Mouse (Mus musculus) small intestine, adult 2 months (tissue): ENCODE data around the gene Slc29a2.

ENCODE experiments used
- CTCF ChIP-seq: fragments of 200-500 bp; IDR thresholded peaks from 2 replicates; pipeline ENCODE4 v1.5.1; 2012; ENCODE audit warnings: low read depth, mild to moderate bottlenecking, control low read depth, inconsistent platforms, low read length, moderate library complexity, mixed read lengths; ENCODE audit not compliant: insufficient replicate concordance, insufficient read length; ENCODE audit errors: extremely low read depth
- POLR2A ChIP-seq: fragments of 200-500 bp; IDR thresholded peaks from 2 replicates; pipeline ENCODE4 v1.6.1; 2012; ENCODE audit warnings: low read depth, mild to moderate bottlenecking, control low read depth, inconsistent platforms, low read length, moderate library complexity

DNA sequence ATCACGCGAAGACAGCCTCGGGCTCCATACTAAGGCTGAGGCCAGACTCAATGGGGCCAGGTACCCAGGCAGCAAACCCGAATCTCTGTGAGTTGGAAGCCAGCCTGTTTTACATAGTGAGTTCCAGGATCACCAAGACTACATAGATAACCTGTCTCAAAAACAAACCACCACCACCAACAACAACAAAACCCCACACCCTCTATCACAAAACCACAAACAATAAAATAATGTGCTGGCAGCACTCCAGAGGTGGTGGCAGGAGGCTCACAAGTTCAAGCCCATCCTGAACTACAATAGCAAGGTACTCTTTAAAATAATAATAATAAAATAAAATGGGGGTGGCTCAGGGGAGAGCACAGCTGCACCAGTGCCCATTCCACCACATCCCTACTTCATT lies 12.9 kb downstream of the Slc29a2 start:
- TF ChIP-seq CTCF (no peak), POLR2A (no peak)
